Mouse (Mus musculus) neural tube, embryonic 15.5 days (tissue): ENCODE results near the gene Serpina5. TPM values are rescaled to one million over a fixed set of nuclear protein-coding genes. Genes with fewer than 3 reads are reported as not detected.

Source experiments
- polyA plus RNA-seq: library from polyadenylated mRNA; unstranded; fragments of >200 nt; fragmentation: Nextera tagmentation; extraction: Ambion mirVana; gene quantifications from 2 replicates; pipeline ENCODE4 v1.2.1, GENCODE M21; 2015

The Serpina5 gene
- polyA plus RNA-seq, 1 experiment from 2014 or later, result not detected

Other genes starting within 250 kb of the Serpina5 start
- gene Serpina1a, start 237.6 kb upstream of the Serpina5 start, polyA plus RNA-seq, result 0.13 and 3.6 TPM in 2 replicates
- gene Serpina1c, start 196.2 kb upstream of the Serpina5 start, polyA plus RNA-seq, result 0.13 and 2.2 TPM in 2 replicates
- 0.24 and 0.32 TPM in 2 replicates for gene Serpina1e, start 142.1 kb upstream of the Serpina5 start, polyA plus RNA-seq
- gene Serpina11, start 111.2 kb upstream of the Serpina5 start, polyA plus RNA-seq, result not detected in 2 replicates
- gene Serpina9, start 87.4 kb upstream of the Serpina5 start, polyA plus RNA-seq, result 0.73 TPM in 1 of 2 replicates, not detected in the other
- not detected in 2 replicates for gene Serpina12, start 56.7 kb upstream of the Serpina5 start, polyA plus RNA-seq
- not detected in 2 replicates for gene Serpina3a, start 11.6 kb downstream of the Serpina5 start, polyA plus RNA-seq
- gene Serpina3b, start 26.9 kb downstream of the Serpina5 start, polyA plus RNA-seq, result not detected in 2 replicates
- gene Serpina3c, start 52.8 kb downstream of the Serpina5 start, polyA plus RNA-seq, result not detected in 2 replicates
- 0.10 and 0.40 TPM in 2 replicates for gene Serpina3f, start 113.4 kb downstream of the Serpina5 start, polyA plus RNA-seq
- 3.8 and 17.8 TPM in 2 replicates for gene Serpina3g, start 135.1 kb downstream of the Serpina5 start, polyA plus RNA-seq
- 0.23 and 4.6 TPM in 2 replicates for gene Serpina3i, start 162.0 kb downstream of the Serpina5 start, polyA plus RNA-seq
- 0.34 TPM in 1 of 2 replicates, not detected in the other for gene Serpina3j, start 213.4 kb downstream of the Serpina5 start, polyA plus RNA-seq
- gene Serpina3k, start 237.4 kb downstream of the Serpina5 start, polyA plus RNA-seq, result not detected in 2 replicates
- gene Serpina3m, start 237.4 kb downstream of the Serpina5 start, polyA plus RNA-seq, result not detected in 2 replicates